Mouse (Mus musculus) mouse embryonic stem cell (cell line): ENCODE results near the gene Optn.

Experiments
- in situ Hi-C, 2 experiments: fragments of 300-500 bp; cut with MboI; formaldehyde crosslinking; loops; 1 replicate in 1 of 2; 3 replicates in 1 of 2; pipeline ENCODE4 v1.14.3; 2019 to 2020; ENCODE audit warnings: low sequenced_read_pairs in 2 of 2, low pct_unique_long_range_greater_than_20kb in 1 of 2, mixed read lengths in 1 of 2; ENCODE audit not compliant: unreplicated experiment in 1 of 2

Optn gene

DNA sequence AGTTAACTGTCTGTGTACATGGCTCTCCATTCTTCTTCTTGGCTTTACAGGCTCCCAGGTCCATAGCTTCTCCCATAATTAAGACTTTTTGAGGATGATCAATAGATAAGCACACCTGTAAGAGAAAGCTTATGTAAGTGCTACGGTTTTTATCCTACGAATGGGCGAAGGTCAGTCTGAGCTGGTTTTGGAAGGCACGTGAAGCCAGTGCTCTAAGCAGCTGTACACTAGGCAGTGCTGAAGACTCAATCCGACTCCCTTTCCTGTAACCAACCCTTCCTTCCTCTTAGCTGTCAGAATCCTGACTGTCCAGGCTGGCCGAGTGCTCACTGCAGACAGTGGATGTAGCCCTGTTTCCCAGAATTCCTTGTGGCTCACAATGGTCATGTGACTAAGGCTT lies 62.6 kb downstream of the Optn start:
- in situ Hi-C loops: no loop called here

DNA sequence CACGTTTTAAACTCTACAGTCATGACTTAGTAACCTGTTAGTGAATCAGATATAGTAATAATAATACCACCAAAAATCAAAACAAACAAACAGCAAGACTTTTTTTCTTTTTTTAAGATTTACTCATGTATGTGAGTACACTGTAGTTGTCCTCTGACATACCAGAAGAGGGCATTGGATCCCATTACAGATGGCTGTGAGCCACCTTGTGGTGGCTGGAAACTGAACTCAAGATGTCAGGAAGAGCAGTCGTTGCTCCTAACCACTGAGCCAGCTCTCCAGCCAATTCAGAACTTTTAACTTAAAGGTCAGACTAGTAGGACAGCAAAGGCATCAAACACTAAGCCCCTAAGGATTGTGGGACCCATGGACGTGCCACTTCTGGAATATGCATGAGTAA lies 64.9 kb downstream of the Optn start:
- in situ Hi-C loops: no loop called here

DNA sequence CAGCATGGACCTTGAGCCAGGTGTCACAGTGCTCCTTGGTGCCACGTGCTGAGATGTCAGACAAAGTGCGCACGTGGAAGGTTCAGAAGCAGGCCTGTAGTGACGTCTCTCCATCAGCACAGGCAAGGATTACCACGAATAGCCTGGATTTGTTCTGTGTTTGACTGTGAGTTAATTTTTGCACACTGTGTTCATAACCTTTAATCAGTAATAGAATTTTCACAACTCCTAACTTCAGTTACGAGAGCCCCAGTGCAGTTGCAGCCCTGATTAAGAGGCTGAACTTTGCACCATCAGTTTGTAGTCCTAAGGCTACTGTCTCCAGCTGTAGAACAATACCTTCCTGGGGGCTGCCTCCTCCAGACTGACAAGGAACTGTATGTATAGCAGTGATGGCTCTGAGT lies 67.4 kb downstream of the Optn start:
- in situ Hi-C loops: no loop called here

DNA sequence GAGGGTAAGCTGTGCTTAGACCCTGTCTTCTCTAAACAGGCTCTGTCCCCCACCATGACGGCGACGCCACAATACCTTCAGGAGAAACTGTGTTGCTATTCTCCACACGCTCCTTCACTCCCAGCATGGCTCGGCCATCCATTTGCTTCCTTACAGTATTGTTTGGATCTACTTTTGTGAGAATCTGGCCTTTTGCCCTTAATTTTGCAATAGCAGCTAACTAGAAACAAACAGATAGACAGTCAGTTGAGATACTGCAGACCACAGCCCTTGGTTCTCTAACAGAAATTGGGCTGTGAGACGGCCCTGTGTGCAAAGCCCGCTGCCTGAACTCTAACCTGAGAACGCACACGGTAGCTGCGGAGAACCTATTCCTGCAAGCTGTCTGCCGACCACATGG lies 68.2 kb downstream of the Optn start:
- in situ Hi-C loops: no loop called here

DNA sequence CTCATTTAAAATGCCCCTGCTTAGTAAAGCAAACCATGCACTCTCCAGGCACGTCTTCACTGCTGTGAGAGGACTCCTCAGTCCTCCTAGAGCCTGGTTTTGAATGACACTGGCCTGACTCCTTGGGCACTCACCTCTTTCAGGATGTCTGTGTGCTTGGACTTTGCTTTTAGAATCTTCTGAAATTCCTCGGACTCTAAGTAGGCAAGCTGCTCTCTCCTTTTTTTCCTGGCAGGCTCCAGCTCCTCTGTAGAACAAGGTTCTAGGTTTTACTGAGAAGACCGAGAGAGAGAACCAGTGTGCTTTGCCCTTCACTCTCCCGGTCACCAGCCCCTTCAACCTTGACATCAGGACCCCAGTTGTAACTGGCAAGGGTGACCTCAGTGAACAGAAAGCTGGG lies 69.4 kb downstream of the Optn start:
- in situ Hi-C loops: no loop called here

DNA sequence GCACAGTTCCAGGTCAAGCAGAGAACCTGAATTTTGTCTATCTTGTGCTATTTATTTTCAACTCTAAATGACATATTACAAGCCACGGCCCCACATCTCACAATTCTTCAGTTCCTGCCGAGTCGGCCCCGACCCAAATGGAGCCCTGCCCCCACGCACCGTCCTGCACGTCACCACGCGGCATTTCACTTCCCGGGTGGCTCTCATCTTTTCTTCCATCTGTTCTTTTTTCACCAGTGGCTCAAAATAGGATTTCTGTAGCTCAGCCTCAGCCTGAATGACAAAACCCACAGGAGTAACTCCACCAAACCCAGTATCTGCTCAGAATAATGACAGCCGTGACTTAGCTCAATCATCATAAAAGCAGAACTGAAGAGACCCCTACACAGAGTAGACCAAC lies 70.3 kb downstream of the Optn start:
- in situ Hi-C loops: no loop called here

DNA sequence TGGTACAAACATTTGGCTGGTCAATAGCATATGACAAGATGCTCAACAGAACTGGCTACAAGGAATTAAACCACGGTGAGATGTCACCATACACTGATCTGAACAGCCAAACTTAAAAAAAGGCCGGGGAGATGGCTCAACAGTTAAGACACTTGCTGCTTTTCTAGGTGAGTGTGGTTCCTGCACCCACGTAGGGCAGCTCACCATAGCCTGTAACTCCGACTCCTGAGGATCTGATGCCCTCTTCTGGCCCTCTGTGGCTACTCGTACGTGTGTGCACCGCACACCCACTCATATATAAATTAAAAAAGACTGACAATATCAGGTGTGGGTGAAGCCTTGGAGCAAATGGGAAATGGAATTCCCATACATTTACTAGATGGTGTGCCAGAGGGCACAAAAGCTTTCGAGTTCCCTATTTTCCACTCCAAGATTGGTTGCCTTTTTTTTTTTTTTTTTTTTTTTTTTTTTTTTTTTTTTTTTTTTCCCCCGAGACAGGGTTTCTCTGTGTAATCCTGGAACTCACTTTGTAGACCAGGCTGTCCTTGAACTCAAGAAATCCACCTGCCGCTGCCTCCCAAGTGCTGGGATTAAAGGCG lies 74.9 kb downstream of the Optn start:
- in situ Hi-C loops: loop anchor here in 1 of 2 experiments (5.0 kb wide), 1 partner anchor 72 kb away; the partner anchor contains the start of gene Phyh

DNA sequence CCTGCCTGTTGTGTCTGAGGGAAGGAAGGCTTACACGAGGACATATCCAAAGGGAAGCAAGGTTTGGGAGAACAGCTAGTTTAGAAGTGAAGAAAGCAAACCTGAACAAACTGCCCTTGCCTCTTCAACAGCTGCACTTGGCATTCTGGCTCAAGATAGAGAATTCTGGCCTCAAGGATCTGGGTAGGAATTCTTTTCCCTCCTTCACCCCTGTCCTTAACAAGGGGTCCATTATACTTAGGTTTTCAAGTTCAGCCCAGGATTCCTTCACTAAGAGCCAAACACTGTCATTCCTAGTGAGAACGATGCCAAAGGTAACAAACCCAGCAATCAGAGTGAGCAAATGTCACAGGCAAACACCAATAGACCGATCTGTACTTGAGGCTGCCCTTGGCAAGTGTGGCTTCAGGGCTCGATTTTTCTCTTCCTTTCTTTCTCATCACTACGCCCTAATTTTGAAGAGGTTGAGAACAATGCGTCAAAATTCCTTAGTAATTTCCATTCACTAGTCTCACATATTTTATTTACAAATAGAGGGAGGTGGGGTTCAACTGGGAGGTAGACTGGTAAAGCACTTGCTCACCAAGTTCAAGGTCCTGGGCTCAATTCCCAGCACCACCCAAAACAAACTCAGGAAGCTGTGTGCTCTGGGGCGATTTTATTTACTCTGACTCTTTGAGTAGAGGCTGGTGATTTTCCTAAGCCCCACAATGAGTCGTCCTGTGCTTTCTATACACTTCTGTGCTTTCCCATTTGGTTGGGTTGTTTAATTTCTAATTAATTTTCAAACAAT lies 76.3 kb downstream of the Optn start:
- in situ Hi-C loops: loop anchor here in 1 of 2 experiments (5.0 kb wide), 1 partner anchor 70 kb away; the partner anchor contains the start of gene Phyh

DNA sequence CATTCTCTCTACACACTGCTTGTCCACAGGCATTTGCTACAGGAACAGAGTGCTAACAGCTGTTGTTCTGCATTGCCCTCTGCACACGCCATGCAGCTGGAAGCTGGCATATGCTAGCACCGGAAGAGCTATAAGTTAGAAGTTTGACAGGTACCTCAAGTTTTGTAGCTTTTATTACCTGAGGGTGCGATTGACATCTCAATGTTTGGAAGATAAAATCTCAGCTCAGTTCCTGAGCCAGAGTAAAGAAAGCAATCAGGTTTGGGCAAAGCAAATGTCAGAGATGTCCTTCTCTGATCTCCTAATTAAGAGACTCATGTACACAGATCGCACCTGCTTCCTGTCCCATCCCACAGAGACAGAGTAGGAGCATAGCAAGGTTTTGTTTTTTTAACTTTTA lies 77.1 kb downstream of the Optn start:
- in situ Hi-C loops: loop anchor here in 1 of 2 experiments (5.0 kb wide), 1 partner anchor 69 kb away; the partner anchor contains the start of gene Phyh

DNA sequence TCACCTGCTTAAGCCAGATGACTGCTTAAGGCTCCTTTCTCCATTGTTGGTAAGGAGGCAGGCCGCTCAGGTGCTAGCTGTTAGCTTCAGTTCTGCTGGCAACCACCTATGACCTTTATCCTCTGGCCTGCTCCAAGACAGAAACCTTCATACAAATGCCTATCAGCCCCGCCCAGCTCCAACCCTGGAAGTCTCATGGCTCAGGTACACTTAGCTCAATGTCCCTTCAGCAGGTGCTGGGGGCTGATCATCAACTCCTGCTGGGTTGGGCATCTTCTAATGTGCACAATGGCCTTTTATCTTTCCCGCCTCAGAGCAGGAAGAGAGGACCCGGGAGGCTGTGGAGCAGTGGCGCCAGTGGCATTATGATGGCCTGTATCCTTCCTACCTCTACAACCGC lies 78.9 kb downstream of the Optn start:
- in situ Hi-C loops: loop anchor here (5.0 kb wide), 2 partner anchors 58 to 68 kb away; partner anchors contain the start of gene Phyh (in 1 of the 2)

DNA sequence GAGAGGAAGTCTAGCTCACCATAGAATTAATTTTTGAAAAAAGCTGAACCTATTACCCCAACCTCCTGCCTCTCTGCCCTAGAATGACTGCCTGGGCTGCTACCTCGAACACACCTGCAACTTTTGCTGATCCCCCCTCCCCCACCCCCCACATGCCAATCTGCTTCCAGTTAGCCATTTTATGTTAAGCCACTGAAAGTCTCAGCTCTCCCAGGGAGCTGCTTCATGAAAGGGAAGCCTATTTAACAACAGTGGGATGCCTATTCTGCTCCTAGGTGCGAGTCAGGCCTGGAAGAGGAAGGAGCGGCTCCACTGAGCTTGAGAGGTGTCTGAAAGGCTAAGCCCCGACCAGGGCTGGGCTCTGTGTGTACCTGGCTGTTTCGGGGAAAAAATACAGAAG lies 79.9 kb downstream of the Optn start:
- in situ Hi-C loops: loop anchor here in 1 of 2 experiments (5.0 kb wide), 1 partner anchor 57 kb away; no protein-coding TSS in a partner anchor

DNA sequence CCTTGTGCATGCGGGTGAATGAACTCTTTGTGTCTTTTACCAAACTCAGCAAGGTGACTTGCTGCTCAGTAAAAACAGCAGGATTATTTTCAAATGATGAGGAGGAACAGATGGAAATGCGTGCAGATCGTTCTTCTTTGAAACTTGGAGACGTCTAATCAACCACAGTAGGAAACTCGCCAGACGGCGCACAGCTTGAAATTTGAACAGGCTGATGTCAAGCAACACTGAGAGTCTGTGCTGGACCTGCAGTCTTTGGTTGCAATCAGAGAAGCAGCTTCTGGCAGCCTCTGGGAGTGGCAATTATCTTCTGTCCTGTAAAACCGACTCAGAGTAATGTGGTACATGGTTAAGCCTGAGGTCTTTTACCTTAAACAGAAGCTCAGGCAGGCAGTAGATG lies 85.8 kb downstream of the Optn start:
- in situ Hi-C loops: no loop called here

DNA sequence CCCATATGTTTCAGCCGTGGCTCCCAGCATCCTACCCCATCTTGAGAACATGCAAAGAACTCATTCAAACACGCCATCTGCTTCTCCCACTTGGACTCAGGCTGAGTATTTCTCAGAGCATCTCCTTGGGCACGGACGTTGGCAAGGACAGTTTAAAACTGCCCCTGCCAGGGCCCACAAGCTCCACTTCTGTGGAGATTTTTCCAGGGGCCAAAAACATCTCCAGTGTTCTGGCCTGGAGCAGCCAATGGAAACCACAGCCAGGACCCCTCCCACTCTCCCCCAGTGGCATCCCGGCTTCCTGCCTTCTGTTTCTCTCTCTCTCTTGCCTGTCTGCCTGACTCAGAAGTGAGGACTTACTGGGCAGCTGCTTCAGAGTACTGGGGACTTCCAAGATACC lies 88.0 kb downstream of the Optn start, which contains the start of gene Ucma:
Ucma (plus strand) TSS at position 316 of the 400 bp plus-strand sequence.
- in situ Hi-C loops: no loop called here
